Mouse (Mus musculus) kidney, adult 8-10 months (tissue): Measurements from ENCODE around the gene Chat.
A peak's percentile ranks its signal among the peaks of the same experiment; 100 is the strongest.

Experiments used
- DNase-seq, 2 experiments: peaks; one replicate each; pipeline ENCODE4 v3.0.0; 2022

Gene Chat

DNA sequence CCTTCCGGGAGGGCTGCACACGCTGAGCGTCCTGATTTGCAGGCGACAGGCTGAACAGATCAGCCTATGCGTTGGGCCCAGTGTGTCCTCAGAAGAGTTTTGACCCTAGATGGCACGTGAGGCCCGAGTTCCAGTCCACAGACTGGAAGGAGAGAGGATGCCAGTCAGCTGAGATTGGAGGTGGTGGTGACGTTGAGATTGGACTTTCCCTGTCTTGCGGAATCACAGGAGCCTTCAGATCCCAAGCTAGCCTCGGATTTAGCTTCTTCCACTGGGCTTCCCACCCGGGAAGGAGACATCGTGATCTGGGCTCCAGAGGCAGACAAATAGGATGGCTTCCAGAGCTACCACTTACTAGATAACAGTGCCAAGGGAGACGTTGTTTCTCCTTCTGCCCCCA lies at the start of gene Chat:
TSS of gene Chat (minus strand) at position 101 of the 400 bp plus-strand sequence.
- DNase-seq = no peak

DNA sequence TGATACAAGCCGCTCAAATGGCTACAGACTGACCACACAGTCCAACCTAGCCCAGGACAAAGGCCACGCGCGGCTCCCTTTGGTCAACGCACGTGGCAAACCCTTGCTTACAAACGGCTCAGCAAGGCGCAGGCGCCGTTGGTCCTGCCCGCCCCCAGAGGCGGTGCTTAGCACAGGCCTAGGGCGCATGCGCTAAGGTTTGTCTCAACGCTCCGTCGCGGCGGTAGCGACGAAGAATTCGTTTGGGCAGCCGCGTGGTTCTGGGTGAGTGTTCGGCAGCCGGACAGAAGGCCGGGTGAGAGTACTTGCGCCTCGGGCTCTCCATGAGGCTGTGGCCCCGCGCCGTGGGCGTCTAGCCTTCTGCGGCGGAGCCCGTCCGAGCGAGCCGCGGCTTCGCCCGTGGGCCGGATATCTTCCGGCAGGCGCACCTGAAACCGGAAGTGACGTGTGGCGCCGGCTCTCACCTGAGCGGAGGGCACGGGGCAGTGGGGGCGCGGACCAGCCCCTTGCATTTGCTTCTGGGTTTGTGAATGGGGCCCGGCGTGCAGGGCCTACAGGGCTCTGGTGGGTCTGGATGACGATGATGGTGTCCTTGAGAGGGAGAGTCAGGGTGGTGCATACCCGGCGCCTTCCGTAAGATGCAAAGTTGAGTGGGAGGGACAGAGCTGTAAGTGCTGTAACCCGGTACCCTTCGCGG lies 47.7 kb upstream of the Chat start, which contains the start of gene Ercc6:
TSS of gene Ercc6 (plus strand) at position 186 of the 697 bp plus-strand sequence.
- DNase-seq = peak; percentile 94 to 96

DNA sequence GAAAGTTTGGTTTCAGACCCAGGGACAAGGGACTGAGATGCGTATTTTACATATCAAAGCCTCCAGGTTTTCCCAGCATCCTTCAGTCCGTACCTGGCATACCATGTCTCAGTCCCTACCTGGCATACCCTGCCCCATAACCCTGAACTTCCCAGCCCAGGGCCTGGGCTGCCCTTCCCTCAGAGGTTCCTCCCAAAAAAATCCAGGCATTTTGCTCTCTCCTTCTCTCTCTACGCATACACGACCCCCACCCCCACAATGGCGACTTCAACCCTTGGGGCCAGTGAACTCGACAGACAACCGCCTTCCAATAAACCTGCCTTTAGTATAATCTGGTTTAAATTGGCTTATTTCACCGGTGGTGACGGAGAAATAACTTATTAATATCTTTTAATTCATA lies 47.1 kb upstream of the Chat start:
- DNase-seq = no peak

DNA sequence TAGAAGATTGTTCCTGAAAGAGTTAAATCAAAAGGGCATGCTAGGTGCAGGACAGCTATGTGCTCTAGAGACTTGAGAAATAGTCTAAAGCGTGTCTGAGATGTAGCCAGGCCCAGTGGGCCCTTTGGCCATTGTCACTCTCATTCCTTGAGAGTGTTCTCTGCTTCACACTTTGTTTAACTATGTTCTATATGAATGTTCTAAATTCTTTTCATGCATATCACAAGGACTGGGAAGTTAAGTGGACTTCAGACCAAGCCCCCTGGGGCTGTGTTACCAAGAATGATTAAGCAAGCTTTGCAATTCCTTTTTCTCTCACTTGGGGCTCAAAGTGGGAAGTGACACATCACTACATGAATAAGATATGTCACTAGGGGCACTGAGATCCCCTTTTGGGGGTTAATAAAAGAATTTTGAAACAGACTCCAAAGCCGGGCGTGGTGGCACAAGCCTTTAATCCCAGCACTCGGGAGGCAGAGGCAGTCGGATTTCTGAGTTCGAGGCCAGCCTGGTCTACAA lies 43.7 kb upstream of the Chat start:
- DNase-seq = no peak

DNA sequence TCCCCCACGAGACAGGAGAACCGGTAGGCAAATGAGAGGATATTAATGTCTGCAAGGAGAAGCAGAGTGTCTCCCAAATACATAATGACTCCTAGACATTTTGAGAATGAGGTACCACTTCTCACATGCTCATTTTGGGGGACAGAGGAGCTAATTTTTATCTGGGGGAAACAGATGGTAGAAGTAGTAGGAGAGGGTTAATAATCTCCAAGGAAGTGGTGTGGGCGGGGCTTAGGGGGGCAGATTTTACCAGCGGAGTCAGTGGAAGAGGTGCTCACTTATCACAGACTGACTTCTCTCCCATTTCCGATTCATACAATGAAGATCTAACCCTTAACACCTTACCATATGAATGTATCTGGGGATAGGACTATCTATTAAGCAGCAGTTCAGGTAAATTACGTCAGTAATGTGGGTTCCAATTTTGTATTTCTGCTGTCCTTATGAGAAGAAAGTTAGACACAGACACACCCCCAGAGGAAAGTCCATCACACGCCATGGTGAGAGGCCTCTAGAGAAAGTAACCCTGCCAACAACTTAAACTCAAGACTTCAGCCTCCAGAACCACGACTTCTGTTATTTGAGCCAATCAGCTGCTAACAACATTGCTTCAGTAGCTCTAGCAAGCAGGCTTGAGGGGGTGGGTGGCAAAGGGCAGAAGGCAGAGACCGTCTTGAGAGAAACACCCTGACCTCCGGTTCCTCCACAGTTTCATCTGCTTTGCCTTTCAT lies 42.5 kb upstream of the Chat start:
- DNase-seq = no peak

DNA sequence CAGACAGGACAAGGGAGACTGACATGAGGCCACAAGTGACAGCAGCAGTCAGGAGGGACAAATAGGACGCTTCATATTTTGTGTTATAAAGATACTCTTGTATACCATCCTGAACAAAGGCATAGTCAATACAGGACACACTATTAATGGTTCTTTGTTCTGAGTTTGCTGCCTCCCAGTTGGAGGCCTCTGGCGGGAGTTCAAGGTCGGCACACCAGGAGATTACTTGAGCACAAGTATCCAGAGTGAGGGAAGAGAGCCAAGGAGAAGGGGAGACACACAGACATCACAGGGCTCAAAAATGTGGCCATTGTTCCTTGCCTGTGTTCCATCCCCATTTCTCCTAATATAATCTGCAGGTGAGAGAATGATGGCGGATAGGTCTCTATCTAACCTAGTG lies 41.4 kb upstream of the Chat start:
- DNase-seq = no peak

DNA sequence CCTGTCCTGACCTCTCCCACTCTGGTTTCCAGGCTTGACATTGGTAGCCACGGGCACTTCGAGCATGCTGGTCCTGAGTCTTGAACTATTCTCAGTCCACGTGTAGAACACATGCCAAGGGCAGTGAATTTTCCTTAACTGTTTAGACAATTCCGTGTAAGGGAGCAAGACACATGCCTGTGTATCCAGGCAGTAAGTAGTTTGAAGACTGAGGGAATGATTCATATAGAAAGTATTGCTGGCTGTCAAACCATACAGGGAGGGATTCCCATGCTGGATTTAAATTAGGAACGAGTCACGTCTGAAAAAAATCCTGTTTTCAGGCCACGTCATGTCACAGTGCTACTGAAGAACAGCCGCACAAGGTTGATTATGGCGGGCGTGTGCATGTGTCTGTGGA lies 40.5 kb upstream of the Chat start:
- no peak for DNase-seq

DNA sequence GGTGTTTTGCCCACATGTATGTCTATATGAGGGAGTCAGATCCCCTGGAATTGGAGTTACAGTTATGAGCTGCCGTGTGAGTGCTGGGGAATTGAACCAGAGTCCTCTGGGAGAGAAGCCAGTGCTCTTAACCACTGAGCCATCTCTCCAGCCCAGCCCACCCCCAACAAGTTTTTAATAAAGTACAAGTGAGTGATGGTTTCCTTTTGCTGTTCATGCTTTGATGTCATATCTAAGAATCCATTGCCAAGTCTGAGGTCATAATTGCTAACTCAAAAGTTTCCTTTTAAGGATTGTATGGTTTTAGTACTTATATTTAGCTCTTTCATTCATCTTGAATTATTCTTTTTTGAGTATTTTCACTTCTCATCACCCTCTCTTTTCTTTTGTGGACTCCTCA lies 38.1 kb upstream of the Chat start:
- DNase-seq = no peak

DNA sequence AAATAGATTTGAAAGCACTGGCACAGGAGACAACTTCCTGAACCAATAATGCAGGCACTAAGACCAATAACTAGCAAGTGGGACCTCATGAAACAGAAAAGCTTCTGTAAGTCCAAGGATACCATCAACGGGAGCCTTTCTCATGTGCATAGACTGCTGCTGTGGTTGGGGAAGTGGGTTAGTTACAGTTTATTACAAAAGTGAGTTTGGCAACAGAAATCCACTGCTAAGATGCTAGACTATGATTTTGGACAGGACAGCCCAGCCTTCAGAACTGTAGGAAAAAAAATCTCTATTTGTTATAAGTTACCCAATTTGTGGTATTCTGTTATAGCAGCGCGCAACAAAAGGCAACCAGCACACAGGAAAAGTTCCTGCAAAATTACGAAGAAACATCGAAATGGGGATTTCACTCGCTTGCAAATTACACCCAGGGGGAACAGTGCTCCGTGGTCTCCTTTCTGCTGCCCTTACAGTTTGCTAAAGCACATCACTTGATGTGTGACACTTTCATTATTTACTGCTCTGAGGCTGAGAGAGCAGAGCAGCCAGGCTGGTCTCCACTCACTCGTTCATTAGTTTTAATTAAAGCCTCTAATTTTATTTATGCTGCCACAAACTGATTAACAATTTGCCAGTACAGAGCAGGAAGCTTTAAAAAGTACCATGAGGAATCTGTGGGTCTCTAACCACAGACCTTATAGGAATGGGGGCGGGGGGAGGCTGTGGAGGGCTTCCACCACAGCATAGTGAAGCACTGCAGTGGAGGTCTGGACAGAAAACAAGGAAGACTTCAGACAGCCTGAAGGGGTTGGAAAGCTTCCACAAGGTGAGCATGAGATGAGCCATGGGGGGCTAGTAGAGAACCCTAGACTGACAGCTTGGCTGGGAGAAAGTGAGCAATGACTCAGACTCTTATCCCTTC lies 37.2 kb upstream of the Chat start:
- DNase-seq = no peak

DNA sequence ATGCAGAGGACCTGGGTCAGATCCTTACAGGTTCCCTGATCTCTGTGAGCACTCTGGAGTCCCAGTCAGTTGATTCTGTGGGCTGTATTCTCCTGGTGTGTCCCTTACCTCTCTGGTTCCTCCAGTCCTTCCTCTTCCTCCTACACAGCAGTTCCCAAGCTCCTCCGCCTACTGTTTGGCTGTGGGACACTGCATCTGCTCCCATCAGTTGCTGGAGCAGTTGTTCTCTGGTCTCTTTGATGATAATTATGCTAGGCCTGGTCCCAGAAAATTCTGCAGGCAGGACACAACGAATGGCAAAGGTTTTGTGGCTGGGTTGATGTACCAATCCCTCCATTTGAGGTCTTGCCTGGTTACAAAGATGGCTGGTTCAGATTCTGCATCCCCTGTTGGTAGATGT lies 35.5 kb upstream of the Chat start:
- DNase-seq = no peak

DNA sequence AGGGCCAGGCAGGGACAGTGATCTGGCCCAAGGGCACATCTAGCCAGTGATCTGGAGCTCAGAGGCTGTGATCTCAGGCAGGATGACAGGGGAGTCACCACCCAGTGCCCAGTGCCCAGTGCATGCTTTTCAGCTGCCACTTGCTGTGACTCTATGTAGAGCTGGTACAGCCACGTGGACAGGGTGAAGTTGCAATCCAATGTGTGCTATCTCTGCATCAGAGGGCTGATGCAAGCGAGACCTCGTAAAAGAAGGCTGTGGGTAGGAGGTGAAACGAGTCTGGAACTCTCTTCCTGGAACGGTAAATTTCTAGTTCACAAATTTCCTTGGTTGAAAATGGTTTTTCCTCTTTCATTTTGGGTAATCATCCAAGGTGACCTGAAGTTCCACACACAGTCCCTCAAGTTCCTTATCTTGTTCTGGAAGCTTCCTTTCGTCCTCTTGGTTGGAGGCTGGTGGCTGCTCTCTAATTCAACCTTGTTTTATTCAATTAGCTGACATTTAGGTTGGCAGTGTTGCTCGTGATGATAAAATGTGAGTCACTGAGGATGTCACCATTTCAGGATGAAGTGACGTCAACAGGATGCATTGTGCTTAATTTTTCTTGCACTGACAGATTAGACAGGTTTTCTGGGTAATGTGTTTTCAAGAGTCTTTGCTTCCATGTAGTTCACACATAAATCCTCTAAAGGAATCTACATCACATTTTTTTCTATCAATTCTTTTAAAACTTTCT lies 30.5 kb upstream of the Chat start:
- DNase-seq = no peak

DNA sequence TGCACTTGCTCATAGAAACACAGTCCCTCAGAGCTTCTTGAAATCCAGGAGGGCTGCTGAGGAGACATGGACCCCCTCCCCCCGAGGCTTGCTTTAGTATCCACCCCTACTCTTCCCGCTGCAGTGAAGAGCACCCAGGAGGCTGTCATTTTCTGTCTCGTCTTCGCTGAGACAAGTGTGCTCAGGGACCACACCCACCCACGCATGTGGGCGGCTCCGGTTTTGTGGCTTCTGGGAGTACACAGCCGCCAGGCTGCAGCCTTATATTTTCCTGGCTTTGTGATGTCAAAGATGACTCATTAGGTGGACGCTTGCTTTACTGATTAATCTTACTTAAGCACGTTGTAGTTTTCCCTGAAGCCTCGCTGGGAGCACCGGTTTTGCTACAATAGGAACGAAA lies 26.7 kb upstream of the Chat start:
- no peak for DNase-seq

DNA sequence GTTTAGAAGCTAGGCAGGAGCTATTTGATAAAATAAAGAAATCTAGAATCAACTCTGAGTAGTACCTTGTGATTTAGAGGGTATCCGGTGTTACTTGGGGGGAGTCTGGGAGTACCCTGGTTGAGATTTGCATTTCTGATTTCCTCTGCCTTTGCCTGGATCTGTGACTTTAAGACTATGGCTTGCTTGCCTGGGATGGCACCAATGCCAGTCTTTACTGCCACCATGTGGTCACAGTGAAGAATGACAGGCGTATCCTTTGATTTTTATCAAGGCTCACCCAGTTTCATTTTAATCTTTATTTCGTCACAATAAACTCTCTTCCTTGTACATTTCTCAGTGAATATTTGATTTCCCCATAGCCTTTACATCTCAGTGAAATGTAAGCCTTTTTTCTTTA lies 16.3 kb upstream of the Chat start:
- no peak for DNase-seq

DNA sequence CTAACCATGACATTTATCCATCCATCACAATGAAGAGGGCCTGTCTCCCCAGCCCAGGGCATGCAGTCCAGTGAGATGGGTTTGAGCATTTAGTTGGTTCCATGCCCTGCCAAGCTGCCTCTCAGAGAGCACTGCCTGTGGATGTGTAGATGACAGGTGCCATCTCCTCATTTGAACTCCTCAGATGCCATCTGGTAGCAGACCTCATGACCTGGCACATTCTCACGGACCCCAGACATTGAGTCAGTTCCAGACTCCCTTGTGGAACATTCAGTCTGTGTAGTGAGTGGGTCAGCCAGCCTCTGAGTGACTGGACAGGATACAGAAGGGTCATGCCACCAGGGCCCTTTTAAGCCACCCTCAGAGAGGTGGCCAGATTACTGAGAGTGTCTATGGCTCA lies 11.8 kb upstream of the Chat start:
- no peak for DNase-seq

DNA sequence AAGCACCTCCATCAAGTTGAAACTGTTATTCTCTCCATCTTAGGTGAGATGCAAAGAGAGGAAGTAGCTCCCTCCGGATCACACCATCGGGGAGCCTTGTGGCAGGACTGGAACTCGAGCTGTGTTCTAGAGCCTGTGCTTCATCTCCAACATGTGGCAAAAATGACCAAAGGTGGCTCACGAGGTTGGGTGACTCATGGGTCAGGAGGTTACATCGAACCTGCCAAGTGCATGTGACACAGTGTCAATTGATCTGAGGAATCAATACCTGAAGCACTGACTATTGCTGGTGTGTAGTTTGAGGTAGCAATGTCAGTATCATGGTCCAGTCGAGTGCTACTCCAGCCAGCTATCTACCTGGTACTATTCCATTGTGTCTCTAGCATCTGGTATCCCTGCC lies 10.8 kb upstream of the Chat start:
- DNase-seq = no peak

DNA sequence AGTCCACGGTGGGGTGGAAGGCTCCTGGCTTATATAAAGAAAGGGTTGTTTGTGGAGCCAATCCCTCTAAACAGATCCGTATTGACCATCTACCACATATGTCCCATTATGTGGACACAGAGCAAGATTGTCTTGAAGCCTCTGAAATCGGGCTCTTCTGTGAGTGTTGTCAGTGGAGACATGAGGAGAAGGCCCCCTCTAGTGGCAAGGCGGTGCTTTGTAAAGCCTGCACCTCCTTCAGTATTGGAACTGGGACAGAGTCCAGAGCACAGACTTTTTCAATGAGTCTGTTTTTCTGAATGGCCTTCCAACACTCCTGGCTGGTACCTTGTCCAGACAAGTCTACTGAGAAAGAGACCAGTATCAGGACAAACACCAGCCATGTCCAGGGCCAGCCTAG lies 7.2 kb upstream of the Chat start:
- peak; percentile 24 to 60 for DNase-seq

DNA sequence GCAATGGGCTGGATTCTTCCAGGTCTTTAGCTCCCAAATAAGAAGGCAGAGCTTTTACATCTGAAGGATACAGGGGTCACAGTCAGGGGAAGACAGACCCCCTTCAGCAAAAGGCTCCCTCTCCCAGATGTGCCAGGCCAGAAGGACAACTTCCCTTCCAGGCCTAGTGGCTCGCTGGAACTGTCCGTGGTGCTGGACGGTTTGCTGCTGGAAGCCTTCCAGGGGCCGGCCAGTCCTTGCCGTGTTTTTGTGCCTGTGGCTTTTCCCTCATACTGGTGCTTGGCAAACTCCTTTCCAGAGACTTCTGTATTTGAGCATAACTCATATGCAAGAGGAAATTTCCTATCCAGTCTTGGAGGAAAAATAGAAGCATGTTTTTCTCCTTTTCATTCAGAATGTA lies 1.8 kb upstream of the Chat start:
- DNase-seq = peak; percentile 8 to 38

DNA sequence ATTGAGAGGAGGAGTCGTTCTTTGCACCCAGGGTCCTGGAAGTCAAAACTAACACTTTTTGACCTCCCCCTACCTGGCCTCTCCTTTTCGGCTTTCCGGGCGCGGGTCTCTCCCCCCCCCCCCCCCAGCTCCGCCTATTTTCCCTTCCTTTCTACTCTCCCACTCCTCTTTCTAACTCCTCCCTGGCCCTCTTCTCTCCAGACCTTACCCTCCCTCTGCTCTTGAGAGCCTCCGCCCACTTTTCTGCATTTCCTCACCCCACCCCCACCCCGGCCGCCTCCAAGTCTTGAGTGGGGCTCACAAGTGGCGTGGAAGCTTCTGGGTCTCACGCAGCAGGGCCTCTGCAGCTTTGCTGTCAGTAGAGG lies 301 bp downstream of the Chat start:
- DNase-seq = no peak

DNA sequence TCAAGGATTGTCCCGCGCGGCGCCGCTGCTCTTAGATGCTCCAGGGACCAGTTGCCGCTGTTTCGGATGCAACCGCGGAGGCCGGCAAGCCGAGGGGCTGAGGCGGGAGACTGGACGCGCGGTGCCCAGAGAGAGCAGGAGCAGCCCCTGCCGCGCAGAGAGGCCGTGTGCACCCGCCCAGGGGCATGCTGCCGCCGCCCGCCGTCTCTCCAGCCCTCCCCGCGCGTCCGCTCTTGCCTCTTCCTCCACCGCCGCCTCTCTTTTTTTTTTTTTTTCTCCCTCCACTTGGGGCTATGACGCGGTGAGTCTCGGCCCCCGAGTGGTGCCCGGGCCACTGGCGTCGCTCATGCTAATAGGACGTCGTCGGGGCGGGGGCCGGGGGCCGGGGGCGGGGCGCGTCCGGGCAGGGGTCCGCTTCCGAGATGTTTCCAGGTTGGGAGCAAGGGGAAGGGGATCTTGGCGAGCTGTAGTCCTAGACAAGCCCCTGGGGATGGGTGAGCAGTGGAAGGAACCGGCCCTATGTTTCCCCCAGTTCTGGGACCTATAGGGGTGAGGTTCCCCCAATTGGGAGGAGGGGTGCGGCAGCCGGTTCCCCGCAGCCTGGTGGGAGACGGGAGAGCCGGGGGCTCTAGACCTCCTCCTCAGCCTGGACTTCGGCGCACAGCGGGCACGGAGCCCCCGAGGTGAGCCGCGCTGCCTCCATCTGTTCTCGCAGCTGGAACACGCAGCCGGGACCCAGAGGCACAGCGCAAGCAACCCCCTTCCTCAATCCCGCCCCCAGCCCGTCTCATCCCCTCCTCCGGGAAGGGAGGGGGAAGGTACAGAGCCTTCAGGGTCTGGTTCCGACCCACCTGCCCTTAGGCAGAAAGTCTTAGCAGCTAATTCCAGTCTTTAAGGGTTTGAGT lies 936 bp downstream of the Chat start, which contains the start of gene Slc18a3:
TSS of gene Slc18a3 (minus strand) at position 250 of the 905 bp plus-strand sequence.
- DNase-seq = no peak

DNA sequence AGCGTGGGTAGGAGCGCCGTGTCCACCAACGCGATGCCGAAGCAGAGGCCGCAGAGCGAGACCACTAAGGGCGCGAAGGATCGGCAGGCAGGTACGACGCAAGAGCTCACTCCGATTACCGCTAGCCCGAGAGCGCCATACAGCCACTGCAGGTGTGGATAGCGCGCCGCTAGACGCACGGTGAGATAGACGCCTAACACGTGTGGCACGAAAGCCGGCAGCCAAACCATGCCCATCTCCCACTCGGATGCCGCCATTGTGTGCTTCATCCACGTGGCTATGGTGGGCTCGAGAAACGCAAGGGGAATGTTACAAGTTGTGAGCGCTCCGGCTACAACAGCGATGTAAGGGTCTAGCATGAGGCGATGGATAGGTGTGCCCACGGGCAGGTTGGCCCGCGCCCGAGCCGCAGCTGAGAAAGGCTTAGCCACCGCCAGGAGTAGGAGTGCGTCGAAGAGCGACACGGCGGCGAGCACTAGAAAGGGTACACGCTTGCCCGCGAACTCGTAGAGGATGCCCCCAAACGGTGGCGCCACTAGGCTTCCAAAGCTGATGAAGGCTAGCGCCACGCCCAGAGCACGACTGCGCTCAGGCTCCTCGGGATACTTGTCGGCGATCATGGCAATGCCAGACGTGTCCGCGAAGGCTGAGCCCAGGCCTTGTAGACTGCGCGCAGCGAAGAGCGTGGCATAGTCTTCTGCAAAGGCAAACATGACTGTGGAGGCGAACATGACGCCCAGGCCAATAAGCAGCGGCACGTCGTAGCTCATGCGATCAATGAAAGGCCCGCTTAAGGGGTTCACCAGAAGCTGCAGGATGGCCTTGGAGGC lies 2.4 kb downstream of the Chat start:
- DNase-seq = no peak

DNA sequence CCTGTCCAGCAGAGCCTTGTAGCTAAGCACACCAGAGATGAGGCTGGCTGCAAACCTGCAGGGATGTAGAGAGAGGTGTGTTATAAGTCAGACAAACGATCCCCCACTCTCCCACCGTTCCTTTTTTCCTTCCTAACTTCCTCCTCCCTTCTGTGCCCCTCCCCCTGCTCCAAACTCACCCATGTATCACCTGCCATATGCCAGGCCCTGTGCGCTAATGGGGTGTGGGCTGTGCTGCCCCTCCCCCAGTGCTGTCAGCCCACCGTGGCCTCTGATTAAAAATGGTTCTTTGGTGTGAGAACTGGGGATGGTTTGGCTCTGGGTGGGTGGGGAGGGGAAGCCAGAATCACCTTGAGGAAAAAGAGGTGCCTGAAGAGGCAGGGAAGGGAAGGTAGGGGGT lies 13.2 kb downstream of the Chat start:
- DNase-seq = no peak
